Mouse (Mus musculus): Measurements from ENCODE around the gene Dolk.

- TF ChIP-seq CTCF (IDR thresholded peaks at IDR 0.05; ENCODE audit: control insufficient read depth, insufficient read depth, insufficient replicate concordance, low read depth, low read length): no peak
- no peak for TF ChIP-seq POLR2A (IDR thresholded peaks at IDR 0.05; ENCODE audit: control insufficient read depth, low read depth, low read length)
Measured at GRCm38 (mm10) chr2:30280743-30281142, 5.4 kb downstream of the Dolk start, which contains the start of gene Gm28038.

Data from testis, adult 2 months (tissue).